Mouse (Mus musculus) embryo, embryonic 11 days (tissue): Measurements from ENCODE around the gene Olfm2.
"Not testable (repeated sequence)": the region's sequence is repeated elsewhere in the genome, so short reads cannot be mapped to it uniquely, and the experiment has no call there.

ENCODE experiments used
- DNase-seq: peaks from one replicate; pipeline ENCODE4 v3.0.0-alpha.2; 2015

The Olfm2 gene

GRCm38 (mm10) chr9:20652260-20652658 lies 93.9 kb downstream of the Olfm2 start:
- DNase-seq, result no peak

- peak; percentile 98 for DNase-seq
Observed at GRCm38 (mm10) chr9:20651602-20652259, 94.4 kb downstream of the Olfm2 start, which contains the start of gene Pin1. Gene Pin1 (plus strand): TSS chr9:20652095.

- DNase-seq, result no peak
Observed at GRCm38 (mm10) chr9:20645121-20645520, 101.0 kb downstream of the Olfm2 start.

GRCm38 (mm10) chr9:20644360-20645081 lies 101.6 kb downstream of the Olfm2 start, which contains the start of gene Fbxl12:
Gene Fbxl12 (minus strand): TSS chr9:20644767.
- peak; percentile 93 for DNase-seq

- DNase-seq, result no peak
Observed at GRCm38 (mm10) chr9:20643781-20644180, 102.4 kb downstream of the Olfm2 start.

GRCm38 (mm10) chr9:20642896-20643466 lies 103.2 kb downstream of the Olfm2 start:
- peak; percentile 95 for DNase-seq

- DNase-seq, result peak; percentile 97
Observed at GRCm38 (mm10) chr9:20642101-20642895, 103.9 kb downstream of the Olfm2 start, which contains the start of gene Ubl5. Gene Ubl5 (plus strand): TSS chr9:20642878.

- no peak for DNase-seq
Observed at GRCm38 (mm10) chr9:20641501-20641900, 104.6 kb downstream of the Olfm2 start.

GRCm38 (mm10) chr9:20639486-20639885 lies 106.7 kb downstream of the Olfm2 start:
- DNase-seq, result no peak

GRCm38 (mm10) chr9:20638552-20638951 lies 107.6 kb downstream of the Olfm2 start:
- no peak for DNase-seq

GRCm38 (mm10) chr9:20636790-20637189 lies 109.4 kb downstream of the Olfm2 start:
- DNase-seq, result no peak

GRCm38 (mm10) chr9:20636256-20636655 lies 109.9 kb downstream of the Olfm2 start:
- no peak for DNase-seq

GRCm38 (mm10) chr9:20635676-20636075 lies 110.5 kb downstream of the Olfm2 start:
- DNase-seq, result not testable (repeated sequence)

GRCm38 (mm10) chr9:20631332-20631731 lies 114.8 kb downstream of the Olfm2 start:
- no peak for DNase-seq
